Mouse (Mus musculus) myocyte (in vitro differentiated cells): ENCODE results near the gene Klre1. TPM values are rescaled to one million over a fixed set of nuclear protein-coding genes. Genes with fewer than 3 reads are reported as not detected.
"Not testable (repeated sequence)": the region's sequence is repeated elsewhere in the genome, so short reads cannot be mapped to it uniquely, and the experiment has no call there.

Source experiments
- H3K27me3 ChIP-seq: one replicate; pipeline ENCODE4 v1.6.1; 2011; ENCODE audit not compliant: control insufficient read depth, insufficient read depth, insufficient read length
- H3K36me3 ChIP-seq: one replicate; pipeline ENCODE4 v1.6.1; 2011; ENCODE audit not compliant: control insufficient read depth, insufficient read depth
- H3K4me2 ChIP-seq: one replicate; pipeline ENCODE4 v1.6.1; 2011; ENCODE audit warnings: low read depth, control low read depth
- H3K4me3 ChIP-seq: one replicate; pipeline ENCODE4 v1.5.1; 2011; ENCODE audit warnings: mild to moderate bottlenecking, control low read depth, moderate library complexity
- H3K79me2 ChIP-seq: one replicate; pipeline ENCODE4 v1.6.1; 2011; ENCODE audit not compliant: control insufficient read depth, insufficient read depth
- H3ac ChIP-seq: one replicate; pipeline ENCODE4 v1.6.1; 2011; ENCODE audit not compliant: control insufficient read depth, insufficient read length
- CEBPB ChIP-seq: IDR thresholded peaks from 2 replicates; pipeline ENCODE4 v1.6.1; 2011; ENCODE audit warnings: mild to moderate bottlenecking, moderate library complexity; ENCODE audit not compliant: poor library complexity, insufficient read depth, severe bottlenecking
- E2F4 ChIP-seq: IDR thresholded peaks from one replicate; pipeline ENCODE4 v1.6.1; 2011; ENCODE audit warnings: mild to moderate bottlenecking, control low read depth, moderate library complexity; ENCODE audit not compliant: insufficient read depth
- MAX ChIP-seq: IDR thresholded peaks from one replicate; pipeline ENCODE4 v1.6.1; 2011; ENCODE audit warnings: low read depth, mild to moderate bottlenecking, control low read depth
- MYOD1 ChIP-seq, 3 experiments: IDR thresholded peaks; one replicate each; pipeline ENCODE4 v1.6.1; 2011; ENCODE audit warnings: control low read depth in 2 of 3, low read depth in 2 of 3, mild to moderate bottlenecking in 2 of 3, moderate library complexity in 1 of 3; ENCODE audit not compliant: insufficient read length in 2 of 3, control insufficient read depth in 1 of 3
- MYOG ChIP-seq, 3 experiments: IDR thresholded peaks; one replicate each; pipeline ENCODE4 v1.6.1; 2011; ENCODE audit warnings: control low read depth in 2 of 3, low read depth in 2 of 3, mild to moderate bottlenecking in 2 of 3; ENCODE audit not compliant: insufficient read length in 2 of 3, control insufficient read depth in 1 of 3, insufficient read depth in 1 of 3
- POLR2A ChIP-seq: IDR thresholded peaks from one replicate; pipeline ENCODE4 v1.6.1; 2011; ENCODE audit warnings: low read depth, mild to moderate bottlenecking, control low read depth, moderate library complexity; ENCODE audit not compliant: insufficient read length
- POLR2AphosphoS2 ChIP-seq: IDR thresholded peaks from one replicate; pipeline ENCODE4 v1.6.1; 2011; ENCODE audit warnings: low read depth, control low read depth; ENCODE audit not compliant: insufficient read length
- REST ChIP-seq: IDR thresholded peaks from one replicate; pipeline ENCODE4 v1.6.1; 2011; ENCODE audit warnings: mild to moderate bottlenecking, control low read depth, moderate library complexity; ENCODE audit not compliant: insufficient read depth, insufficient read length
- SRF ChIP-seq: IDR thresholded peaks from one replicate; pipeline ENCODE4 v1.6.1; 2011; ENCODE audit warnings: low read depth; ENCODE audit not compliant: control insufficient read depth, insufficient read length
- TCF12 ChIP-seq: IDR thresholded peaks from one replicate; pipeline ENCODE4 v1.6.1; 2011; ENCODE audit warnings: mild to moderate bottlenecking, control low read depth; ENCODE audit not compliant: poor library complexity, insufficient read depth, severe bottlenecking
- TCF3 ChIP-seq: IDR thresholded peaks from one replicate; pipeline ENCODE4 v1.6.1; 2011; ENCODE audit warnings: low read depth, control low read depth; ENCODE audit not compliant: insufficient read length
- USF1 ChIP-seq: IDR thresholded peaks from one replicate; pipeline ENCODE4 v1.6.1; 2011; ENCODE audit warnings: low read depth, mild to moderate bottlenecking, control low read depth, moderate library complexity
- polyA plus RNA-seq: library from polyadenylated mRNA; unstranded; fragments of >200 nt; fragmentation: generic; extraction: Trizol; gene quantifications from one replicate; pipeline ENCODE4 v1.2.1, GENCODE M21; 2012; ENCODE audit warnings: missing spikeins

Klre1 gene
- polyA plus RNA-seq, 1 experiment = not detected

DNA sequence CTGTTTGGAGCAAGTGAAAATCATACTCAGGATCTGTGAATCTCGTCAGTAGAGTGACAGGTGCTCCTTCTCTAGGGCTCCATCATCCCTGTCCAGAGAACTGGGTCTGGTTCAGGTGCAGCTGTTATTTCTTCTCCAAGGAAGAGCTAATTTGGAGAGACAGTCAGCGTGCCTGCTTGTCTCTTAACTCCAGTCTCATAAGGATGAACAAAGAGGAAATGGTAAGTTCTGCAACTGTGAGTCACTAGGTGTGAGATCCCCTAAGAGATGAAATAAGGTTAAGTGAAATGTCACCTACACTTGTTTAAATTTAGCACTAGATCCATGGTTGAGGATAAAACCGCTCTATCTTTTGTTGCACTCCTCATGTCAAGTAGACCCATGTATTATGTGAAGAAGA lies 5.3 kb downstream of the Klre1 start:
- no peaks in the 10 kb centered on the region for H3K36me3 ChIP-seq
- H3ac ChIP-seq = no peak overlapping the region
- no peaks in the 10 kb centered on the region for H3K27me3 ChIP-seq
- no peak overlapping the region for H3K4me3 ChIP-seq
- TF ChIP-seq MAX (no peak), TCF3 (no peak), POLR2A (no peak), USF1 (no peak), CEBPB (no peak), REST (no peak), SRF (no peak), POLR2AphosphoS2 (no peak), E2F4 (no peak), MYOD1 (IDR thresholded peaks at IDR 0.05; ENCODE audit: control insufficient read depth in 1 of 3, insufficient read length in 2 of 3, low read depth in 2 of 3) (no peak), TCF12 (no peak), MYOG (IDR thresholded peaks at IDR 0.05; ENCODE audit: control insufficient read depth in 1 of 3, insufficient read depth in 1 of 3, insufficient read length in 2 of 3, low read depth in 2 of 3) (no peak)
- H3K4me2 ChIP-seq = no peak overlapping the region
- H3K79me2 ChIP-seq = no peaks in the 10 kb centered on the region

DNA sequence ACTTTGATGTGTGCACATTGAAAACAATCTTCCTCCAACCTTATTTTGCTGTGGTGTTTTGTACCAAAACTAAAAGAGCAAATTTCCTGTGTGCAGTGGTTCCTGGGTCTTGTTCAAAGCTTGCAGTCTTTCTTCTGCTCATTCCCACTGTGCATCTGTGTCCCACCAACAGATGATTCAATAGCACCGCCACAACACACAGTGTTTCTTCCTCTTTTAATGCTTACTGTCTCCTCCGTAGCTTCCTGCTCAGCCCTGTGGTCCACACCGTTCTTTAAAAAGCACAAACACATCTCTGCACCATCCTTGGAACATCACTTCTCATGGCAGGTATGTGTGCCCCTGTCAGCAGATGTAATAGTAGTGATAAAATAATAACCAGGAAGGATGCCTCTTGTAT lies 13.8 kb downstream of the Klre1 start, which contains the start of gene Klrd1:
Gene Klrd1, plus strand, starts transcription at position 275 of the 400 bp plus-strand sequence.
- no peaks in the 10 kb centered on the region for H3K79me2 ChIP-seq
- H3K36me3 ChIP-seq = no peaks in the 10 kb centered on the region
- TF ChIP-seq TCF3 = no peak
- TF ChIP-seq MAX = no peak
- no peak for TF ChIP-seq REST
- TF ChIP-seq SRF = no peak
- TF ChIP-seq POLR2AphosphoS2 = no peak
- no peak for TF ChIP-seq POLR2A
- TF ChIP-seq MYOG (IDR thresholded peaks at IDR 0.05; ENCODE audit: control insufficient read depth in 1 of 3, insufficient read depth in 1 of 3, insufficient read length in 2 of 3, low read depth in 2 of 3) = no peak
- TF ChIP-seq MYOD1 (IDR thresholded peaks at IDR 0.05; ENCODE audit: control insufficient read depth in 1 of 3, insufficient read length in 2 of 3, low read depth in 2 of 3) = no peak
- TF ChIP-seq E2F4 = no peak
- TF ChIP-seq TCF12 = no peak
- TF ChIP-seq USF1 = no peak
- no peak for TF ChIP-seq CEBPB
- no peak within 1 kb of the TSS for H3ac ChIP-seq
- no peaks in the 10 kb centered on the region for H3K27me3 ChIP-seq
- H3K4me3 ChIP-seq = no peak within 1 kb of the TSS
- H3K4me2 ChIP-seq = no peak within 1 kb of the TSS

DNA sequence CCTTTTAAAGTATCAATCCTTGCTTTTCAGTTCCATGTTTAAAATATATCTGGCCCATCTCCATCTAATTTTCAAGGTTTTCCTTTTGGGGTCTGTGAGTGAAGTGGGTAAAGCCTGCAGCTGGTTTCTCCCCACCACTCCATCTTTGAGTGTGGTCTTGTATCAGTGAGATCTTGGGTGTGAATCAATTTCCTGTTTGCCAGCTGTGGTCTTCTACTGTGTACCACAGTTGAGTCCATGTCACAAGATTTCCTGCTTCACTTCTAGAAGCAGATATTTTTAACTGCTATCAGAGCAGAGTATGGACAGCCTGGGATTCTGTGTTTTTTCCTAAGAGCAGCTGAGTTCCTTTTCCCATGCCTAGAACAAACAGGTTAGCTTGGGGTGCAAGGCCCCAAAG lies 30.7 kb downstream of the Klre1 start:
- no peak for TF ChIP-seq E2F4
- TF ChIP-seq REST = no peak
- TF ChIP-seq CEBPB = no peak
- no peak for TF ChIP-seq TCF12
- TF ChIP-seq USF1 = no peak
- TF ChIP-seq MAX = no peak
- TF ChIP-seq POLR2A = no peak
- TF ChIP-seq MYOG (IDR thresholded peaks at IDR 0.05; ENCODE audit: control insufficient read depth in 1 of 3, insufficient read depth in 1 of 3, insufficient read length in 2 of 3, low read depth in 2 of 3) = no peak
- TF ChIP-seq MYOD1 (IDR thresholded peaks at IDR 0.05; ENCODE audit: control insufficient read depth in 1 of 3, insufficient read length in 2 of 3, low read depth in 2 of 3) = no peak
- no peak for TF ChIP-seq SRF
- no peak for TF ChIP-seq TCF3
- no peak for TF ChIP-seq POLR2AphosphoS2
- Histone ChIP-seq H3K4me2 (no peak overlapping the region), H3K27me3 (no peaks in the 10 kb centered on the region), H3ac (no peak overlapping the region), H3K36me3 (no peaks in the 10 kb centered on the region), H3K4me3 (no peak overlapping the region), H3K79me2 (no peaks in the 10 kb centered on the region)

DNA sequence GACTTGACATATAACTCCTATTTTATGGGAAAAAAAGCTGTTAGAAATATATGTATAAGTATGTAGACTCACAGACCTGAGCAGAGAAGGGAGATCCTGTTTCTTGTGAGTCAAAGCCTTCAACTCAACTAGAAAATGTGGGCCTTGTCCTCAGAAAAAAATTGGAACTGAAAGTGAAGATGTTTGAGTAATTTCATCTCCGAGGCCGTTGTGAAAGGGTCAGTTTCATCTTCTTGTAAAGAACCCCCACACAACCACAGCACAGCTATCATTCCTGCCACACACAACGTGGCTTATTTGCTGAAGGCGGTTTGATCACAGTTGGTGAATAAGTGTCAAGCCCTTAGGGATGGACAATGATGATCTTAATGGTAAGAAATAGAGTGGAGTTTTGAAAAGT lies 46.0 kb downstream of the Klre1 start, which contains the start of gene Klrk1:
Gene Klrk1, minus strand, starts transcription at position 130 of the 400 bp plus-strand sequence.
- TF ChIP-seq MYOG (IDR thresholded peaks at IDR 0.05; ENCODE audit: control insufficient read depth in 1 of 3, insufficient read depth in 1 of 3, insufficient read length in 2 of 3, low read depth in 2 of 3) = no peak
- no peak for TF ChIP-seq TCF3
- no peak for TF ChIP-seq CEBPB
- no peak for TF ChIP-seq USF1
- TF ChIP-seq REST = no peak
- TF ChIP-seq TCF12 = no peak
- no peak for TF ChIP-seq POLR2AphosphoS2
- no peak for TF ChIP-seq E2F4
- no peak for TF ChIP-seq POLR2A
- TF ChIP-seq MAX = no peak
- H3K36me3 ChIP-seq = no peaks in the 10 kb centered on the region
- H3K4me2 ChIP-seq = no peak within 1 kb of the TSS
- H3ac ChIP-seq = no peak within 1 kb of the TSS
- H3K79me2 ChIP-seq = no peaks in the 10 kb centered on the region
- H3K27me3 ChIP-seq = no peaks in the 10 kb centered on the region
- no peak within 1 kb of the TSS for H3K4me3 ChIP-seq

DNA sequence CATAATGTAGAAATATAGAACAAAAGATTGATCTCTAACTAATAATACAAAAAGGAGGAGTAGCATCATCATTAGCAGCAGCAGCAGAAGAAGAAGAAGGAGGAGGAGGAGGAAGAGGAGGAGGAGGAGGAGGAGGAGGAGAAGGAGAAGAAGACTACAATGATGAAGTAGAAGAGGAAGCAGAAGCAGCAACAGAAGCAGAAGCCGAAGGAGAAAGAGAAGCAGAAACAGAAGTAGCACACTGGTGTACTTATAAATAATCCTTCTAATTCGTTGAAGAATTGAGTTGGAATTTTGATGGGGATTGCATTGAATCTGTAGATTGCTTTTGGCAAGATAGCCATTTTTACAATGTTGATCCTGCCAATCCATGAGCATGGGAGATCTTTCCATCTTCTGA lies 53.3 kb downstream of the Klre1 start:
- not testable (repeated sequence) for H3K4me2 ChIP-seq, H3K27me3 ChIP-seq, H3K79me2 ChIP-seq, H3ac ChIP-seq, H3K36me3 ChIP-seq, H3K4me3 ChIP-seq

Other genes with a start within 250 kb of the Klre1 start
- gene 4922502D21Rik, start 246.1 kb upstream of the Klre1 start, polyA plus RNA-seq = not detected
- not detected for gene Clec12a, start 235.2 kb upstream of the Klre1 start, polyA plus RNA-seq
- not detected for gene Clec12b, start 192.0 kb upstream of the Klre1 start, polyA plus RNA-seq
- gene Clec1b, start 180.6 kb upstream of the Klre1 start, polyA plus RNA-seq = not detected
- not detected for gene Clec9a, start 169.0 kb upstream of the Klre1 start, polyA plus RNA-seq
- gene Clec1a, start 125.9 kb upstream of the Klre1 start, polyA plus RNA-seq = 0.13 TPM
- gene Olr1, start 70.7 kb upstream of the Klre1 start, polyA plus RNA-seq = 0.11 TPM
- gene Tmem52b, start 65.3 kb upstream of the Klre1 start, polyA plus RNA-seq = not detected
- gene Gabarapl1, start 44.7 kb upstream of the Klre1 start, polyA plus RNA-seq = 53.6 TPM
- not detected for gene Klrd1, start 13.9 kb downstream of the Klre1 start, polyA plus RNA-seq
- gene Klrk1, start 46.0 kb downstream of the Klre1 start, polyA plus RNA-seq = not detected
- not detected for gene Klrc3, start 65.4 kb downstream of the Klre1 start, polyA plus RNA-seq
- gene Klrc2, start 82.8 kb downstream of the Klre1 start, polyA plus RNA-seq = not detected
- gene Klrc1, start 101.1 kb downstream of the Klre1 start, polyA plus RNA-seq = not detected
- gene Klri1, start 139.2 kb downstream of the Klre1 start, polyA plus RNA-seq = not detected
- not detected for gene Klri2, start 162.6 kb downstream of the Klre1 start, polyA plus RNA-seq
- not detected for gene Gm156, start 206.4 kb downstream of the Klre1 start, polyA plus RNA-seq